Mouse (Mus musculus) liver, embryonic 11.5 days (tissue): ENCODE results near the gene Tmem204. TPM values are rescaled to one million over a fixed set of nuclear protein-coding genes. Genes with fewer than 3 reads are reported as not detected.

Experiments
- ATAC-seq: fragments of 200-750 bp; cut with Nextera tagmentation; replicated peaks from 2 replicates; pipeline ENCODE4 v1.8.0; 2017; ENCODE audit warnings: moderate number of reproducible peaks, mild to moderate bottlenecking, moderate TSS enrichment, moderate library complexity; ENCODE audit not compliant: low FRiP score
- DNase-seq: peaks from one replicate; pipeline ENCODE4 v3.0.0-alpha.2; 2017; ENCODE audit warnings: low spot score
- H3K27ac ChIP-seq: fragments of 300-500 bp; sonication (generic); 2 replicates; pipeline ENCODE4 v1.5.1; 2014; ENCODE audit warnings: mild to moderate bottlenecking, low read depth, low read length, control low read depth
- H3K27me3 ChIP-seq: fragments of 300-500 bp; sonication (generic); replicated peaks from 2 replicates; pipeline ENCODE4 v1.6.1; 2014; ENCODE audit warnings: low read length, mixed read lengths; ENCODE audit not compliant: control insufficient read depth, insufficient read depth
- H3K36me3 ChIP-seq: fragments of 300-500 bp; sonication (generic); 2 replicates; pipeline ENCODE4 v1.6.1; 2014; ENCODE audit warnings: mild to moderate bottlenecking, low read length, moderate library complexity, mixed read lengths; ENCODE audit not compliant: control insufficient read depth, insufficient read depth
- H3K4me1 ChIP-seq: fragments of 300-500 bp; sonication (generic); replicated peaks from 2 replicates; pipeline ENCODE4 v1.6.1; 2014; ENCODE audit warnings: low read length, mixed read lengths; ENCODE audit not compliant: control insufficient read depth, insufficient read depth
- H3K4me2 ChIP-seq: fragments of 300-500 bp; sonication (generic); 2 replicates; pipeline ENCODE4 v1.6.1; 2014; ENCODE audit warnings: mild to moderate bottlenecking, control low read depth, moderate library complexity
- H3K4me3 ChIP-seq: fragments of 300-500 bp; sonication (generic); 2 replicates; pipeline ENCODE4 v1.5.1; 2014; ENCODE audit warnings: low read depth, low read length, control low read depth
- H3K9ac ChIP-seq: fragments of 300-500 bp; sonication (generic); 2 replicates; pipeline ENCODE4 v1.6.1; 2014; ENCODE audit warnings: low read depth, low read length, control low read depth
- H3K9me3 ChIP-seq: fragments of 300-500 bp; sonication (generic); 2 replicates; pipeline ENCODE4 v1.6.1; 2016; ENCODE audit warnings: low read length, inconsistent platforms, mixed read lengths; ENCODE audit not compliant: control insufficient read depth
- WGBS: fragments of 180-500 bp; shearing (Covaris S2); extraction: QIAGEN DNeasy Blood & Tissue Kit; methylation state at CpG from one replicate; pipeline ENCODE4 v1.1.7; 2014; 5-methylcytosine and 5-hydroxymethylcytosine counted together
- polyA plus RNA-seq: library from polyadenylated mRNA; unstranded; fragments of >200 nt; fragmentation: Nextera tagmentation; extraction: Ambion mirVana; gene quantifications from 2 replicates; pipeline ENCODE4 v1.2.1, GENCODE M21; 2014

Gene Tmem204
- polyA plus RNA-seq, 1 experiment from 2014 or later: 8.5 TPM

GRCm38 (mm10) chr17:25115664-25116432 lies 32.5 kb upstream of the Tmem204 start, which contains the start of gene Telo2:
Gene Telo2 (minus strand): TSS chr17:25115967.
- Histone ChIP-seq H3K4me3 (peak within 1 kb of the TSS; percentile 67), H3K9ac (peak within 1 kb of the TSS; percentile 83), H3K4me2 (peak within 1 kb of the TSS; percentile 97), H3K4me1 (peaks cover 8% of the 10 kb centered on the region), H3K9me3 (no peaks in the 10 kb centered on the region), H3K36me3 (peaks cover 2% of the 10 kb centered on the region; the same call in 1 of the 2 replicates), H3K27ac (peak within 1 kb of the TSS; percentile 78), H3K27me3 (no peaks in the 10 kb centered on the region)
- WGBS: 6% methylated on average over 40 of the region's 40 CpGs
- DNase-seq: peak; percentile 90
- ATAC-seq: peak; percentile 88

DNA sequence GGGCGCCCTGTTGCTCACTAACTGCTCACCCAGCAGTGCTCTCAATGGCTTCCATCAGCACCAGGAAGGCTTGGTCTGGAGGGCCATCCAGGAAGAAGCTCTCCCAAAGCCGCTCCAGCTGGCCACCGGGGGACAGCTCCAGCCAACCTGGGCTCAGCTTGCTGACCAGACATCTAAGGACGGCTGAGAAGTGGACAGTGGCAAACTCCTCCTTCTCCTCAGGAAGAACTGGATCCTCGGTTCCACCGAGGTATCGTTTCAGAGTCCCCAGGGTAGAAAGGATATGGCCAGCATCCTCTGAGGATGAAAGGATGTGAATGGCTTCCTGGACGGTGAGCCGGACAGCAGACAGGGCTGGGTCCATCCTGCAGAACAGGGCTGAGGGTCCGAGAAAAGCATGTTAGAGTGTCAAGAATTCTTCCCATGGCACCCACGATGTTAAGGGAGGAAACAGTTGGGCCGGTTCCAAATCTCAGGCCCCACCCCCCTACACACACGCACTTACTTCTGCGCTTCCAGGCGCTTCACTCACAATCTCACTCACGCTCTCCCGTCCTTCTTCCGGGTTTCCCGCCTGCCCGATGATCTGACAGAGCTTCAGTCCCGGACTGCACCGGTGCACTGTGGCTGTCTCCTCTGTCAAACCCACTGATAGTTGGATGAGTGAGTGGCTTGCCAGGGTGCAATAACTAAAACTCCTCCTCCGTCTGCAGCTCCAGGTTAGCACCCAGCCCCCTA lies 31.7 kb upstream of the Tmem204 start:
- Histone ChIP-seq H3K4me3 (peak overlapping the region; percentile 67), H3K9me3 (no peaks in the 10 kb centered on the region), H3K9ac (peak overlapping the region; percentile 83), H3K27ac (peak overlapping the region; percentile 78), H3K36me3 (peaks cover 7% of the 10 kb centered on the region; the same call in 1 of the 2 replicates), H3K4me1 (peaks cover 8% of the 10 kb centered on the region), H3K27me3 (no peaks in the 10 kb centered on the region), H3K4me2 (peak overlapping the region; percentile 97)
- WGBS: 8% methylated on average over 23 of the region's 23 CpGs
- ATAC-seq: peak; percentile 71
- DNase-seq: no peak

GRCm38 (mm10) chr17:25112423-25112810 lies 29.0 kb upstream of the Tmem204 start:
- no peak overlapping the region for H3K4me3 ChIP-seq
- H3K4me1 ChIP-seq: peaks cover 8% of the 10 kb centered on the region
- H3K27me3 ChIP-seq: no peaks in the 10 kb centered on the region
- H3K36me3 ChIP-seq: peaks cover 16% of the 10 kb centered on the region; the same call in 1 of the 2 replicates
- H3K27ac ChIP-seq: no peak overlapping the region
- ATAC-seq: no peak
- H3K9me3 ChIP-seq: no peaks in the 10 kb centered on the region
- 87% methylated on average over 3 of the region's 3 CpGs for WGBS
- DNase-seq: no peak
- H3K9ac ChIP-seq: no peak overlapping the region
- H3K4me2 ChIP-seq: no peak overlapping the region

DNA sequence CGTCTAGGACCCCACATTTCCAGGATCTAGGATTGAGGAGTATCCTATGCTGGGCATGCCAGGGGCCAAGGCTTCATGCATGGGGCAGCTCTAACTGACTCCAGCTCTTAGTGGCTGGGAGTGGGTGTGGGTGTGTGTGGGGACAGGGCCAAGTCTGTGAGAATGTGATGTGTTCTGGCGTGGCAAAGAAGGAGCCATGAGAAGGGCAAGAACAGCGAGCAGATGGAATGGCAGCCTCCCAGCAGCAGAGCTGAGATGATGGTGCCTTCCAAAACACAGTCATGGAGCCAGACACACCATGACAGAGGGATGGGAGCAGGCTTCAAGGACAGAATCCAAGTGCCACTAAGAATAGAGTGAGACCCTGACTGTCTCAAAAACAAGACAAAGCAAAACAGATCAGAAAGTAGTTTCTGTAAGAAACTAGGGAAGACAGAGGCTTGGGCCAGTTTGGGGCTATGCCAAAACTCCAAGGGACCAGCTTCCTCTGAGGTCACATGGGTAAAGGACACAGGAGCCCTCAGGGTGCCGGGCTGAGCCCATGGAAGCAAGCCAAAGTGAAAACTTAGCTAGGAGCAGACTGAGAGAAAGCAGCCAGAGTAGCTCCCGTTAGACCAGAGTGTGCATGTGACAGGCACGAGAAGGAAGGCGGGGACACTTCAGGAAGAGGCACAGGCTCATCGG lies 28.5 kb upstream of the Tmem204 start:
- 84% methylated on average over 8 of the region's 8 CpGs for WGBS
- ATAC-seq (no peak), DNase-seq (no peak)
- Histone ChIP-seq H3K4me1 (peaks cover 8% of the 10 kb centered on the region), H3K36me3 (peaks cover 21% of the 10 kb centered on the region; the same call in 1 of the 2 replicates), H3K27me3 (no peaks in the 10 kb centered on the region), H3K9me3 (no peaks in the 10 kb centered on the region), H3K4me3 (no peak overlapping the region), H3K4me2 (no peak overlapping the region), H3K27ac (no peak overlapping the region), H3K9ac (no peak overlapping the region)

DNA sequence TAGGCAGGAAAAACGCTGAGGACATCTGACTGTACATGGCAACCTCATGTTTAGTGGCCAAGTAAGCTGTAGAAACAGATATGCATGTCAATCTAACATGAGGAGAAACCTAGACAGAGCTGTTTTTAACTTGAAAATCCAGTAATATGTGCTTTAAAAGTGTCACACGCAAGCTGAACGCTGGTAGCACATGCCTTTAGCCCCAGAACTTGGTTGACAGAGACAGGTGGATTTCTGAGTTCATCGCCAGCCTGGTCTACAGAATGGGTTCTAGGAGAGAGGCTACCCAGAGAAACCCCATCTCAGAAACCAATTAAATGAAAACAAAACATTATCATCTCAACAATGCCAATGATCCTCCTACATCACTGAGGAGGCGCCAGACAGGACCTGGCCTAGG lies 27.8 kb upstream of the Tmem204 start:
- H3K27ac ChIP-seq: no peak overlapping the region
- H3K4me3 ChIP-seq: no peak overlapping the region
- DNase-seq (no peak), ATAC-seq (no peak)
- peaks cover 7% of the 10 kb centered on the region for H3K4me1 ChIP-seq
- H3K27me3 ChIP-seq: no peaks in the 10 kb centered on the region
- WGBS: 89% methylated on average over 5 of the region's 5 CpGs
- no peak overlapping the region for H3K9ac ChIP-seq
- no peak overlapping the region for H3K4me2 ChIP-seq
- H3K36me3 ChIP-seq: peaks cover 25% of the 10 kb centered on the region; the same call in 1 of the 2 replicates
- H3K9me3 ChIP-seq: no peaks in the 10 kb centered on the region

- H3K4me3 ChIP-seq: no peak overlapping the region
- WGBS: 95% methylated on average over 6 of the region's 6 CpGs
- no peaks in the 10 kb centered on the region for H3K9me3 ChIP-seq
- no peaks in the 10 kb centered on the region for H3K27me3 ChIP-seq
- no peak overlapping the region for H3K27ac ChIP-seq
- H3K4me2 ChIP-seq: no peak overlapping the region
- H3K9ac ChIP-seq: no peak overlapping the region
- DNase-seq (no peak), ATAC-seq (no peak)
- H3K36me3 ChIP-seq: peaks cover 29% of the 10 kb centered on the region; the same call in 1 of the 2 replicates
- H3K4me1 ChIP-seq: peaks cover 5% of the 10 kb centered on the region
Observed at GRCm38 (mm10) chr17:25110590-25110989, 27.2 kb upstream of the Tmem204 start.

- 78% methylated on average over 2 of the region's 2 CpGs for WGBS
- H3K36me3 ChIP-seq: peaks cover 37% of the 10 kb centered on the region
Observed at GRCm38 (mm10) chr17:25109578-25109977, 26.2 kb upstream of the Tmem204 start.

GRCm38 (mm10) chr17:25107786-25108185 lies 24.4 kb upstream of the Tmem204 start:
- Histone ChIP-seq H3K9me3 (no peaks in the 10 kb centered on the region), H3K27ac (no peak overlapping the region), H3K4me3 (no peak overlapping the region), H3K9ac (no peak overlapping the region), H3K4me1 (no peaks in the 10 kb centered on the region), H3K36me3 (peaks cover 42% of the 10 kb centered on the region), H3K4me2 (no peak overlapping the region), H3K27me3 (no peaks in the 10 kb centered on the region)
- WGBS: 83% methylated on average over 16 of the region's 16 CpGs
- DNase-seq (no peak), ATAC-seq (no peak)

More at GRCm38 (mm10) chr17:25109578-25109977, 26.2 kb upstream of the Tmem204 start:
- ATAC-seq: peak; percentile 69; the same call in 1 of the 2 replicates
- Histone ChIP-seq H3K27me3 (no peaks in the 10 kb centered on the region), H3K27ac (no peak overlapping the region), H3K4me2 (no peak overlapping the region), H3K4me1 (peaks cover under 1% of the 10 kb centered on the region), H3K4me3 (no peak overlapping the region), H3K9me3 (no peaks in the 10 kb centered on the region), H3K9ac (no peak overlapping the region)
- DNase-seq: no peak
